Mouse (Mus musculus): ENCODE measurements at regions not wholly inside any gene's neighbourhood (a gene's known extent, or its start where the extent isn't known, plus 50 kb on each side); places are given as distances from the start of the nearest gene placed in this dataset.

DNA sequence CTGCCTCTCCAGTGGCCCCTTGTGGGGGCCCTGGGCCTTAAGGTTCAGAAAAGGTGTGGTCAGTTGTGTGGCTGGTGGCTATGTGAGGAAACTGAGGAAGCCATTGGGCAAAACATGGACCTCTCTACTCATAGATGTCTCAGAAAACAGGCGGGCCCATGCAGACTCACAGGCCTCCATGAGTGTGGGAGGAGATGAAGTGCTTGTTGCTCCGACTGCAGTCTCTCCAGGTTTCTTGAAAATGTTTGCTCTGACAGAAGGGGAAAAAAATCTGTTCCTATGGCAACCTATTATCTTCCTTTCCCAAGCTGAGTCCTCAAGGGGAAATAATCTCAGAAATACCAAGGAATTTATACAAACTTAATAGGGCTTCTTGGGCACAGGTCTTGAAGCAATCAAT, 95.3 kb upstream of the Ywhaq start:
- H3K4me3 ChIP-seq: no peak overlapping the region
- H3K36me3 ChIP-seq (replicated peaks): no peaks in the 10 kb centered on the region
- no peak for DNase-seq (ENCODE audit: extremely low spot score, low spot score)
- peaks cover 20% of the 10 kb centered on the region for H3K9me3 ChIP-seq
- no peak overlapping the region for H3K27ac ChIP-seq
- H3K4me1 ChIP-seq: peaks cover 12% of the 10 kb centered on the region; the same call in 1 of the 2 replicates
- H3K27me3 ChIP-seq (ENCODE audit: poor library complexity, severe bottlenecking): no peaks in the 10 kb centered on the region
- 76% methylated on average over 2 of the region's 2 CpGs for WGBS

DNA sequence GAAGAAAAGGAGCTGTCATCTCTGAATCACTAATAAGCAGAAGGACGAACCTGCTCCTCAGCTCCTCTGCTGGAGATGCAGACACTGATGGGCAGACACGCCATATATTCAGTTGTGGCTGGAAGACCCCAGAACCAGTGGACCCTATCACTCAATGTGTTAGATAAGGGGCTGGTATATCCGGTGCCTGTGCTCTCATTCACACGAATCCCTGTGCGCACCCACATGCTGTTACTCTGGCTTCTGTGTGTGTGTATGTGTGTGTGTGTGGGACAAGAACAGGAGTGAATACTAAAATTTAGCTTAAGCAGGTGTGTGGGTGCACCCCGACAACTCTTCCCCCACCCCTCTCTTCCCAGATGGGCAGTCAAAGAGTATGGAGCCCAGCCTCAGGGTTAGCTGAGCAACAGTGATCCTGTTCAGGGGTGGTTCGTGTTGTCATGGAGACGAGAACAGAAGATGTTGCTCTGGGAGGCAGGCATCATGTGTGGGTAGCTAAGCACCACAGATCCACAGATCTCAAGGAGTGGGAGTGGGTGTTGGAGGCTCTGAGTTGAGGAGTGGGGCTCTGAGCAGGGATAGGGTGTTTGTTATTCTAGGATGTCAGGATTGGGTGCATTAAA, 93.7 kb upstream of the Ywhaq start:
- Histone ChIP-seq H3K9me3 (peaks cover 9% of the 10 kb centered on the region; the same call in 1 of the 2 replicates), H3K4me3 (no peak overlapping the region), H3K27ac (no peak overlapping the region), H3K4me1 (peaks cover 12% of the 10 kb centered on the region; the same call in 1 of the 2 replicates), H3K36me3 (replicated peaks) (no peaks in the 10 kb centered on the region), H3K27me3 (ENCODE audit: poor library complexity, severe bottlenecking) (no peaks in the 10 kb centered on the region)
- 74% methylated on average over 8 of the region's 8 CpGs for WGBS
- no peak for DNase-seq (ENCODE audit: extremely low spot score, low spot score)

DNA sequence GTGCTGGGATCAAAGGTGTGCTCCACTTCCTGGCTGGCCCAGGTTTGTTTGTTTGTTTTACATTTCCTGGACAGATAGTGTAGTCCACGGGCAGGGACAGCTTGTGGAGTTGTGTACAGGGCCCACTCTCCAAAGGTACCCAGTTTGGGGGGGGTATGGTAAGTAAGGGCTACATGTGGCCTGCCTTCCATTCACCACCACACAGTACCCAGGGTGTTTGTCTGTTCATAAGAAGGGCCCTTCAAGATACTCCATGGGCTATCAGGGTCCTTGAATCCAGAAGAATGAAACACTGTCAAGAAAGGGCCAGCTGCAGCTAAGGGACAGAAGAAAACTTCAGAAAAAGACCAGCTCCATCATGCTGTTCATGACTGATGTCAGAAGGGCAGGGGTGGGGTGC, 89.6 kb upstream of the Ywhaq start:
- peaks cover 2% of the 10 kb centered on the region; the same call in 1 of the 2 replicates for H3K9me3 ChIP-seq
- 84% methylated on average over 1 of the region's 1 CpGs for WGBS
- no peaks in the 10 kb centered on the region for H3K27me3 ChIP-seq (ENCODE audit: poor library complexity, severe bottlenecking)
- peaks cover 12% of the 10 kb centered on the region; the same call in 1 of the 2 replicates for H3K4me1 ChIP-seq
- no peak overlapping the region for H3K27ac ChIP-seq
- no peak overlapping the region for H3K4me3 ChIP-seq
- H3K36me3 ChIP-seq (replicated peaks): no peaks in the 10 kb centered on the region
- DNase-seq (ENCODE audit: extremely low spot score, low spot score): no peak

DNA sequence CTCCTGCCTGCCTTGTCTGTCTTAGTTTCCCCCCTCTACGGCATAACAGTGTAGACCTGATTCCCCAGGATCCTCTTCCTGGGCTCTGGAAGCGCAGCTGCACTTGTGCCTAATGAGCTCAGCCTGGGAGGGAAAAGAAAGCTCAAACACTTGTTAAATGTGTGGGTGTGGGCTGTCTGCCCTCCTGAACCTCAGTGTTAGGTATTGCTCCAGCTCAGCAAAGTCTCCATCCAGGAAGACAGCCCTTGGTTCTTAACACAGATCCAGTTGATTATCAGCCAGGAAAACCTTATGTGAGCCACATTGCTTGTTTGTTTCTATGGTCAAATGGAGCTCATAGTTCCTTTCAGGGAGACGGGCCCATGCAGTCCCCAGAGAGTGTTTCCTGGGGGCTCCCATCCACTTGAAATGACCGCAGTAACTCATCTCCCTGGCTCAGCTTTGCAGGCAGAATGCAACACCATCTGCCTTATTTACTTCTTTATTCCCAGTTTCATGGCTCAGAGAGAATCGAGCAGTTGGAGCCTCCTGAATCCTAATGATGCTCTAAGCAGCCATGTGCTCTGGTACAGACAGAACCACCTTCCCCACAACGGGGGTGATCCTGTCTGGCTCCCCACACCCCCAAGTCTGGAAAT, 88.4 kb upstream of the Ywhaq start:
- WGBS: 85% methylated on average over 6 of the region's 6 CpGs
- no peak overlapping the region for H3K27ac ChIP-seq
- no peaks in the 10 kb centered on the region for H3K27me3 ChIP-seq (ENCODE audit: poor library complexity, severe bottlenecking)
- no peak overlapping the region for H3K4me3 ChIP-seq
- H3K4me1 ChIP-seq: peaks cover 4% of the 10 kb centered on the region; the same call in 1 of the 2 replicates
- H3K36me3 ChIP-seq (replicated peaks): no peaks in the 10 kb centered on the region
- no peak for DNase-seq (ENCODE audit: extremely low spot score, low spot score)
- peaks cover 2% of the 10 kb centered on the region; the same call in 1 of the 2 replicates for H3K9me3 ChIP-seq

DNA sequence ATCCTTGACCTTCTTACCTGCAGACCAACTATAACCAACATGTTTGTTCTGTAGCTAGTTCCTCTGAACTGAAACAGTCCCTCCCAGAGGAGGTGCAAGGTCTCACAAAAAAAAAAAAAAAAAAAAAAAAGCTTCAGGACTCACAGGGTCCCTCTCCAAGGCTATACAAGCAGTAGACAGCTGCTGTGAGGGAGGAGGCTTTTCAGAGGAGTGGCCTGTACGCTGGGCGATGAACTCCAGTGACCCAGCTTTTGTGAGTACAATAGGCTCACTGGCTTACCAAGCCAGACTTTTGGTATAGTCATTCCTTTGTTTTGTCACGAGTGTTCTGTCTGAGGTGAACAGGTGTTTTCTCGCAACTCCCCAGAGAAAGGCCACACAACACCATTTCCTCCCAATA, 85.8 kb upstream of the Ywhaq start:
- Histone ChIP-seq H3K4me1 (no peaks in the 10 kb centered on the region), H3K4me3 (no peak overlapping the region), H3K27ac (no peak overlapping the region), H3K9me3 (peaks cover 1% of the 10 kb centered on the region; the same call in 1 of the 2 replicates), H3K27me3 (ENCODE audit: poor library complexity, severe bottlenecking) (no peaks in the 10 kb centered on the region), H3K36me3 (replicated peaks) (no peaks in the 10 kb centered on the region)
- WGBS: 72% methylated on average over 4 of the region's 4 CpGs
- DNase-seq (ENCODE audit: extremely low spot score, low spot score): no peak

DNA sequence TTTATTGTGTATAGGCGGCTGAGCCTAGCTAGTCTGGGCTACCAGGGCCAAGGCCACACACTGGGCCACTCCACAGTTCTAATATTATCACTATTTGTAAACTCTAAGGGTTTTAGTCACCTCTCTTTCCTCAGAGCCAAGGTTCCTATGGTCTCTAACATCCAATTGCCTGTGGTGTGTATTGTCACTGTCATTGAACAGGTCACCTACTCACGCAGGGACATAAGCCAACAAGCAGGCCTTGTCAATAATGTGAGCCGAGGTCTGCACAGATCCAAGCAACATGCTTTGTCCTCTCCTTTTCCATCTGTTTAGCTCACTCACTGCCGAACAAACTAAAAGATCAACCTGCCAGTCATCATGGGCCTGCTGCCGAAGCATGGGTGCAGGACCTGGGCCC, 79.5 kb upstream of the Ywhaq start:
- Histone ChIP-seq H3K4me1 (peaks cover 19% of the 10 kb centered on the region), H3K27me3 (ENCODE audit: poor library complexity, severe bottlenecking) (no peaks in the 10 kb centered on the region), H3K36me3 (replicated peaks) (no peaks in the 10 kb centered on the region), H3K9me3 (0 out of 2 replicates have a peak, but pooled peaks cover 3% of the 10 kb centered on the region), H3K4me3 (no peak overlapping the region), H3K27ac (no peak overlapping the region)
- DNase-seq (ENCODE audit: extremely low spot score, low spot score): no peak
- 73% methylated on average over 5 of the region's 5 CpGs for WGBS

DNA sequence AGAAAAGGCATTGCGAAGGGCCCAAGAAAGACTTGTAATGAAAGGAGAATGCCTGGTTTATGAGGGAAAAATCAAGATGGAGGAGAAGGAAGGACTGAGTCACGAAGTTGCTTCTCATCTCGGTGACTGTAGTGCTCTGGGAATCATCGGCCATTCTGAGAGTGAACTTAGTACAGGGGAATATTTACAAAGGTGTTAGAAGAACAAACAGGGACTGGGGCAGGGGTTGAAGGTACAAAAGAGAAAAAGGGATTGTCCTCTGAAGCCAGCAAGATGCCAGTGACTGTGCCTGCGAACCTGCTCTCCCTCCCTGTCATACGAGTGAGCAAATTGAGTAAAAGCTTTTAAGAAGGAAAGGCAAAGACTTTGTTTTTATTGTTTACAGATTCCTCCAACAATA, 78.1 kb upstream of the Ywhaq start:
- no peak overlapping the region for H3K27ac ChIP-seq
- no peaks in the 10 kb centered on the region for H3K36me3 ChIP-seq (replicated peaks)
- DNase-seq (ENCODE audit: extremely low spot score, low spot score): no peak
- no peak overlapping the region for H3K4me3 ChIP-seq
- H3K27me3 ChIP-seq (ENCODE audit: poor library complexity, severe bottlenecking): no peaks in the 10 kb centered on the region
- H3K4me1 ChIP-seq: peaks cover 19% of the 10 kb centered on the region
- H3K9me3 ChIP-seq: 0 out of 2 replicates have a peak, but pooled peaks cover 3% of the 10 kb centered on the region
- WGBS: 92% methylated on average over 6 of the region's 6 CpGs

DNA sequence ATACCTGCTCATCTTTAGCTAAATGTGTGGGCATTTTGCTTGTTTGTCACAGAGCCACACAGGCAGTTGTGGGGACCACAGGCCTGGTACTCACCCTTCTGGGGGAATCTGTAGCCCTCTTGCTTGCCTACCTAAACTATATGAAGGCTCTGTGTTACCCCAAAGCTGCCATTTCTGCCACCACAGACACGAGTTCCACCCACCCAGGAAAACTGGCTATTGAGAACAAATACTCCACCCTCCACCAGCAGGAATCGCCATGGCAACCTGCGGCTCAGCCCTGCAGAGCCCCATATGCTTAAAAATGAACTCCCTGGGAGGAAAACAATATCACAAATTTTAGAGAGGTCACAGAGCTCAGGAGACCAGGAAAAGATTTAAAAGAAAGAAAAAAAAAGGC, 76.0 kb upstream of the Ywhaq start:
- DNase-seq (ENCODE audit: extremely low spot score, low spot score): no peak
- 42% methylated on average over 3 of the region's 3 CpGs for WGBS
- no peaks in the 10 kb centered on the region for H3K36me3 ChIP-seq (replicated peaks)
- H3K9me3 ChIP-seq: 0 out of 2 replicates have a peak, but pooled peaks cover 3% of the 10 kb centered on the region
- H3K4me1 ChIP-seq: peaks cover 19% of the 10 kb centered on the region
- H3K27ac ChIP-seq: no peak overlapping the region
- no peak overlapping the region for H3K4me3 ChIP-seq
- no peaks in the 10 kb centered on the region for H3K27me3 ChIP-seq (ENCODE audit: poor library complexity, severe bottlenecking)

DNA sequence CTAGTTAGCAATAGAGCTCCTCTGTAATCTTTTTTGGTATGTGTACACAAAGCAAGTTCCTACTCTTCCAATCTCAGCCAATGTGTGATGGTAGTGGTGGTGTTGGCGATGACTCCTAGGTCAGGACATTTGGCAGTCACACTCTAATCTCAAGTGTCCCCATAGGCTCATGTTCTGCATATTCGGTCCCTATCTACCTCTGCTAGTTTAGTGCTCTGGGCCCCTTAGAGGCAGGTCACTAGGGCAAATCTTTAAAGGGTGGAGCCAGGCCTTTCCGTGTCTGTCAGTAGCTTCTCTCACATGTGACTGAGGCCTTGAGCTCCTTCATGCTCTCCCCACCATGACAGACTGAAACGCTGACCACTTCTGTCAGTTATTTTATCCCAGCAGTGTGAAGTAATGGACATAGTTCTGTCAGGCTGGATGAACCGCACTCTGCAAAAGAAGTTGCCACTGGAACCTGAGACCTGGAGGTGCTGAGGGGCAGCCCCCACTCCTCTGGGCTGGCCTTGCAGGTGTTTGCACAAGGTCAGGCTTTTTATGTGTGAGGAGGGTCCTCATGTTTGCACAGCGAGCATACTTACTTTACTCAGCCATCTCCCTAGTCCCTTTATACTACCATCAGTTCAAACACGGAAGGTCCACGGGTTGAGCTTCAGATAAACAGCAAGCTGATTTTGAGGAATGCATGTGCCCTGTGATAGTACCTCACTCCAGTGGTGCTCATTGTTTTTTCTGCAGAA, 75.3 kb upstream of the Ywhaq start:
- no peaks in the 10 kb centered on the region for H3K36me3 ChIP-seq (replicated peaks)
- H3K4me3 ChIP-seq: no peak overlapping the region
- no peak overlapping the region for H3K27ac ChIP-seq
- WGBS: 87% methylated on average over 8 of the region's 8 CpGs
- H3K27me3 ChIP-seq (ENCODE audit: poor library complexity, severe bottlenecking): no peaks in the 10 kb centered on the region
- no peak for DNase-seq (ENCODE audit: extremely low spot score, low spot score)
- H3K9me3 ChIP-seq: 0 out of 2 replicates have a peak, but pooled peaks cover 3% of the 10 kb centered on the region
- H3K4me1 ChIP-seq: peaks cover 19% of the 10 kb centered on the region

DNA sequence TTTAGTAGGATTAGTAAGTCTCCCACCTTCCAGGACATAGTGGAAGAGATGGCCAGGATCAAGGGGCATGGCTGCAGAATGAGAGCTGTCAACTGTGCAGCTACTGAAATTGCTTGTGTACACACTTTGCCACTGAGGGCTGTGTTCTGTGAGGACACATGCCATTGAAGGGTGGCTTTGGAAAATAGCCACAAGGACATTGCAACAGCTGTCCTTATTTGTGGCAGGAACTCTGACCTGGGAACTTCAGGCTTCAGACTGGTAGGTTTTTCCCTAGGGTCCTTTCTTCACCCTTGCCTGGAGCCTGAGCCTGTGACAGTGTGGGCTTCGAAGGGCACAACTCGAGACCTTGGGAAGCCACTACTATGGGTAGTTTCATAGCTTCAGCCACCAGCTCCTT, 64.2 kb upstream of the Ywhaq start:
- Histone ChIP-seq H3K27me3 (ENCODE audit: poor library complexity, severe bottlenecking) (no peaks in the 10 kb centered on the region), H3K4me3 (no peak overlapping the region), H3K27ac (no peak overlapping the region), H3K9me3 (peaks cover 6% of the 10 kb centered on the region; the same call in 1 of the 2 replicates), H3K4me1 (no peaks in the 10 kb centered on the region), H3K36me3 (replicated peaks) (no peaks in the 10 kb centered on the region)
- DNase-seq (ENCODE audit: extremely low spot score, low spot score): no peak
- WGBS: 91% methylated on average over 2 of the region's 2 CpGs

DNA sequence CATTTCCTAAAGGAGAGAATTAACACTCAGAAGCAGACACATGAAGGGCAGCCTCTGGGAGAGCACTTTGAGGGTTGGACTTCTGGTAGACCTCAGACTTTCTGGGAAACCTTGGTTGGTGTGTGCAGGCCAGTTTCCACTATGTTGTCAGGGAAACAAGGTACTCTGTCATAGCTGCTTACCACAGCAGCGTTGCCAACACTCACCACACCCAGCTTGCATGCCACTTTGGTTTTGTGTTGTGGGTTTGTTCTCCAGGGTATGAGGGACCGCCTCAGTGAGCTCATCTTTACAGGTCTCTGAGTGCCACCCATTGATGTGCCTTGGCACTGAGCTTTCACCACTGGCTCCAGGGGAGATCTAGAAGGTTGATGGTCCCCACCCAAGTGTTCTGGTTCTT, 62.8 kb upstream of the Ywhaq start:
- H3K27me3 ChIP-seq (ENCODE audit: poor library complexity, severe bottlenecking): no peaks in the 10 kb centered on the region
- DNase-seq (ENCODE audit: extremely low spot score, low spot score): no peak
- H3K9me3 ChIP-seq: peaks cover 6% of the 10 kb centered on the region; the same call in 1 of the 2 replicates
- 93% methylated on average over 2 of the region's 2 CpGs for WGBS
- H3K36me3 ChIP-seq (replicated peaks): no peaks in the 10 kb centered on the region
- H3K4me3 ChIP-seq: no peak overlapping the region
- no peaks in the 10 kb centered on the region for H3K4me1 ChIP-seq
- no peak overlapping the region for H3K27ac ChIP-seq

DNA sequence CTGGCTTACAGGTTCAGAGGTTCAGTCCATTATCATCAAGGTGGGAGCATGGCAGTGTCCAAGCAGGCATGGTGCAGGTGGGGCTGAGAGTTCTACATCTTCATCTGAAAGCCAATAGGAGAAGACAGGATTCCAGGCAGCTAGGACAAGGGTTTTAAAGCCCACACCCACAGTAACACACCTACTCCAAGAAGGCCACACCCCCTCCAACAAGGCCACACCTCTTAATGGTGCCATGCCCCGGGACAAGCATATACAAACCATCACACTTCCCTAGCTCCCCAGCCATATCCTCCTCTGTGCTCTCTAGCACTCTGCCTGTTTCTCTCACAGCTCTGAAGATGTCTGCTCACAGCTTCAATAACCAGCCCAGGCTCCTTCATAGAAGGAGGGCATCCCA, 61.8 kb upstream of the Ywhaq start:
- Histone ChIP-seq H3K27ac (no peak overlapping the region), H3K36me3 (replicated peaks) (no peaks in the 10 kb centered on the region), H3K27me3 (ENCODE audit: poor library complexity, severe bottlenecking) (no peaks in the 10 kb centered on the region), H3K4me3 (no peak overlapping the region), H3K4me1 (no peaks in the 10 kb centered on the region), H3K9me3 (peaks cover 6% of the 10 kb centered on the region; the same call in 1 of the 2 replicates)
- DNase-seq (ENCODE audit: extremely low spot score, low spot score): no peak
- 58% methylated on average over 1 of the region's 1 CpGs for WGBS

DNA sequence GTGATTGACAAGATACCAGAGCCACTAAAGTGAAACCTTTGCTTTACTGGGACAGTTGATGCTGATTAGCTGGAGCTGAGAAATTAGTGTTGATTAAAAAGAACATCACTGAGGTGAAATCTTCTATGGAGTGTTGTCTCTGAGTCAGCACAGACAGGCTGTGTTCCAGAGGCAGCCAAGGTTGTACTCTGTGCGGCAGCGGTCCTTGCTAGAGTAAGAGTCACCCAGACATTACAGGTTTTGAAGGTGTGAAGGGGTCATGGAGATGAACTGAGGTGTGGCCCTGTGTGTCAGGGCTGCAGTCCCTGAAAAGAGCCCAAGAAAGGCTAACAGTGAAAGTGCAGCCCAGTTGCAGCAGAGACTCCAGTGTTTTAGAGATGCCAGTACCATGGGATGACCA, 59.1 kb upstream of the Ywhaq start:
- H3K36me3 ChIP-seq (replicated peaks): no peaks in the 10 kb centered on the region
- WGBS: 86% methylated on average over 2 of the region's 2 CpGs

More for the DNA sequence above, 59.1 kb upstream of the Ywhaq start:
- H3K4me3 ChIP-seq: no peak overlapping the region
- H3K27me3 ChIP-seq (ENCODE audit: poor library complexity, severe bottlenecking): no peaks in the 10 kb centered on the region
- no peaks in the 10 kb centered on the region; the same call in 1 of the 2 replicates for H3K9me3 ChIP-seq
- no peaks in the 10 kb centered on the region for H3K4me1 ChIP-seq
- DNase-seq (ENCODE audit: extremely low spot score, low spot score): no peak
- H3K27ac ChIP-seq: no peak overlapping the region
